Mouse (Mus musculus) embryonic stem cell, embryonic (primary cell): Measurements from ENCODE around the gene Lhb.

ENCODE experiments used
- CTCF ChIA-PET, 4 experiments: fragments of 300-600 bp in 2 of 4; fragments of 350-600 bp in 2 of 4; sonication (Branson Sonifier 250); formaldehyde crosslinking; loops; one replicate each; lab custom pipeline; 2022; ENCODE audit warnings: inconsistent platforms in 2 of 4; lab: Charles Lee
- POLR2A ChIA-PET, 4 experiments: fragments of 300-600 bp in 2 of 4; fragments of 350-600 bp in 2 of 4; sonication (Branson Sonifier 250); formaldehyde crosslinking; loops; one replicate each; lab custom pipeline; 2022; ENCODE audit warnings: antibody characterized with exemption in 4 of 4, inconsistent platforms in 1 of 4; lab: Charles Lee

Gene Lhb

DNA sequence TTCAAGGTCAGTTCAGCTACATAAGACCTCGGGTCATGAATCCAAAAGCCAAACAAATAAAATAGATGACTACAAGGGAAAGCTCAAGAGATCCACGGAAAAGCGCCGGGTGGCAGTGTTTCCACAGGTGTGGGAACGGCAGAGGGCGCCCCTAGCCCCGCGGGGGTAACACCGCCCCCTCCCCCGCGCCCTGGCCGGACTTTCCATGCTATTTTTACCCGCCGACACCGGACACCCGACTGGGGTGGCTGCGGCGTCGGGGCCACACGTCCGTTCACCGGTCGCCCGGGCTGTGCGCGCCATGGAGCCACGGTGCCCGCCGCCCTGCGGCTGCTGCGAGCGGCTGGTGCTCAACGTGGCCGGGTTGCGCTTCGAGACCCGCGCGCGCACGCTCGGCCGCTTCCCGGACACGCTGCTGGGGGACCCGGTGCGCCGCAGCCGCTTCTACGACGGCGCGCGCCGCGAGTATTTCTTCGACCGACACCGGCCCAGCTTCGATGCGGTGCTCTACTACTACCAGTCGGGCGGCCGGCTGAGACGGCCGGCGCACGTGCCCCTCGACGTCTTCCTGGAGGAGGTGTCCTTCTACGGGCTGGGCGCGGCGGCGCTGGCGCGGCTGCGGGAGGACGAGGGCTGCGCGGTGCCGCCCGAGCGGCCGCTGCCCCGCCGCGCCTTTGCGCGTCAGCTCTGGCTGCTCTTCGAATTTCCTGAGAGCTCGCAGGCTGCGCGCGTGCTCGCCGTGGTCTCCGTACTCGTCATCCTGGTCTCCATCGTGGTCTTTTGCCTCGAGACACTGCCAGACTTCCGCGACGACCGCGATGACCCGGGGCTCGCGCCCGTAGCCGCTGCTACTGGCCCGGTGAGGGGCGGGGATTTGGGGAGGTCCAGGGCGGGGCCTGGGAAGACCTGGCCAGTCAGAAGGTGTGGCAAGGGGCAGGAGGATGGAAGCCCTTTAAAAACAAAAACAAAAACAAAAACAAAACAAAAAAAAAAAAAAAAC is 14.2 kb upstream of the Lhb start:
- ChIA-PET CTCF (interaction anchor here (0.6 to 4.9 kb wide), 35 partner anchors 9 to 395 kb away, joined by 3 to 53 read pairs (median 8); partner anchors contain the start of genes Gys1 (in 2 of the 4), Lhb (in 2 of the 4), Ruvbl2 (in 2 of the 4) and Snrnp70 (in 2 of the 4)), POLR2A (interaction anchor here (0.6 to 39.9 kb wide), 37 partner anchors 10 to 420 kb away, joined by 3 to 1478 read pairs (median 8); partner anchors contain the start of genes Snrnp70 (in 4 of the 4), Gys1 (in 2 of the 4), Lhb (in 2 of the 4) and Ppfia3 (in 2 of the 4))

DNA sequence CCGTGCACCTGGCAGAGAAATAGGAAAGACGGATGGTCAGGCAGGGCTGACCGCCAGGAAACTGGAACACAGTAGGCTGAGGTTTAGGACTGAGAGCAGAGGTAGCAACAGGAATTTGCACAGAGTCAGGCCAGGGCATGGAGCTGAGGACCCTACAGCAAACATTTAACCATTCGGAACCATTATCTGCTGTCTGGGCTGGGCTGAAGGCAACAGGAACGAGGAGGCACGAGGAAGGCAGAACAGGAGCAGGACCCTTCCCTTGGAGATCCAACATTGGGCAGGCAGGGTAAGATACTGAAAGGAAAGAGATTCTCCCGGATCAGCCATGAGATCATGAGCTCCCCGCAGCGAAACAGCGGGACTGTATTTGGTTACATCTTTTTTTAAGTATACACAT is 12.8 kb upstream of the Lhb start:
- CTCF ChIA-PET, result interaction anchor here in 1 of 4 experiments (1.1 to 4.9 kb wide), 2 partner anchors 27 to 67 kb away, joined by 4 to 47 read pairs; partner anchors contain the start of gene Gys1
- POLR2A ChIA-PET, result interaction anchor here in 2 of 4 experiments (0.9 to 39.9 kb wide), 5 partner anchors 11 to 99 kb away, joined by 3 to 1478 read pairs (median 47); partner anchors contain the start of genes Ppfia3 (in 2 of the 2), Snrnp70 (in 2 of the 2), Lhb (in 1 of the 2) and Lin7b (in 1 of the 2)

DNA sequence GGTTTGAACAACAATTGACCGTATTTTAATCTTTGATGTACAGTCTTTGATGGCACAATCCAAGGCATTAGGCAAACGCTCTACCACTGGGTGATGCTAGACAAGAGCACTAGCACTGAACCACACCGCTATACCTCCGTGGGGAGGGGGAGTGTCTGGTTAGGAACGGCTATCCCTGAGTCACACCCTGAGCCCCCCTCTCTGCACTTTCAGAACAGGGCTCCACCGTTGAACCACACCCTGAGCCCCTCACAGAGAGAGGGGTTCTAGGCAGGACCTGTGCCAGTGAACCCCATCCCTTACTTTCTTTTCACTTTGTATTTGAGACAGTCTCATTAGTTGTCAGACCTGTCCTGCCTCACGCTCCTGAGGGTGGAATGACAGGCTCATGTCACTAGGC is 12.3 kb upstream of the Lhb start:
- CTCF ChIA-PET, result interaction anchor here in 1 of 4 experiments (1.1 to 4.9 kb wide), 2 partner anchors 26 to 67 kb away, joined by 4 to 47 read pairs; partner anchors contain the start of gene Gys1
- POLR2A ChIA-PET, result interaction anchor here in 3 of 4 experiments (0.6 to 39.9 kb wide), 6 partner anchors 9 to 130 kb away, joined by 3 to 1478 read pairs (median 31); partner anchors contain the start of genes Snrnp70 (in 2 of the 3), Lhb (in 1 of the 3), Lin7b (in 1 of the 3) and Ppfia3 (in 1 of the 3)

DNA sequence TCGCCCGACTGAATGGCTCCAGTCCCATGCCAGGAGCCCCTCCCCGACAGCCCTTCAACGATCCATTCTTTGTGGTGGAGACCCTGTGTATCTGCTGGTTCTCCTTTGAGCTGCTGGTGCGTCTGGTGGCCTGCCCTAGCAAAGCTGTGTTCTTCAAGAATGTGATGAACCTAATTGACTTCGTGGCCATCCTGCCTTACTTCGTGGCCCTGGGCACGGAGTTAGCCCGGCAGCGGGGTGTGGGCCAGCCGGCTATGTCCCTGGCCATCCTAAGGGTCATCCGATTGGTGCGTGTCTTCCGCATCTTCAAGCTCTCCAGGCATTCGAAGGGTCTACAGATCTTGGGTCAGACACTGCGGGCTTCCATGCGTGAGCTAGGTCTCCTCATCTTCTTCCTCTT is 11.7 kb upstream of the Lhb start:
- POLR2A ChIA-PET, result interaction anchor here in 3 of 4 experiments (0.6 to 39.9 kb wide), 8 partner anchors 9 to 129 kb away, joined by 3 to 1478 read pairs (median 4); partner anchors contain the start of genes Snrnp70 (in 2 of the 3), Lhb (in 1 of the 3), Lin7b (in 1 of the 3) and Ppfia3 (in 1 of the 3)
- CTCF ChIA-PET, result interaction anchor here in 3 of 4 experiments (0.6 to 1.6 kb wide), 4 partner anchors 25 to 180 kb away, joined by 3 to 5 read pairs (median 4); partner anchors contain the start of gene Gys1 (in 1 of the 3)

DNA sequence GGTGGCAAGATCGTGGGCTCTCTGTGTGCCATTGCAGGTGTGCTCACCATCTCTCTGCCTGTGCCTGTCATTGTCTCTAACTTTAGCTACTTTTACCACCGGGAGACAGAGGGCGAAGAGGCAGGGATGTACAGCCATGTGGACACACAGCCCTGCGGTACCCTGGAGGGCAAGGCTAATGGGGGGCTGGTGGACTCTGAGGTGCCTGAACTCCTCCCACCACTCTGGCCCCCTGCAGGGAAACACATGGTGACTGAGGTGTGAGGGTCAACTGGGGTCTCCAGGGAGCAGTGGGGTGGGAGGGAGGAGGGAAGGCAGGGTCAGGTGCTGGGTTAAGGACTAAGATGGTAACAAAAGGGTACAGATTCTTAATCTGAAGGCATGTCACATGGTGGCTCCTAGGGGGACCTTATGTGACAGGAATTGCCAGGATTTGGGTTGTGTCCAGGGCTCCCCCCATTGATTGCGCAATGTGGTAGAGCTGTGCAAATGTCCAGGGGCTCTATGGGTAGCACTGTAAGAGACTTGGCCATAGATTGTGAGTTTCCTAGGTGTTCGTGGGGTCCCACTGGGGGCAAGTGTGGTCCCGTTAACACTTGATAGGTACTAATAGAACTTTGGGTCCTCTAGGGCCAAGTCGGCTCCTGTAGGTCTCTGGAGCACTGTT is 11.0 kb upstream of the Lhb start:
- ChIA-PET POLR2A (interaction anchor here in 2 of 4 experiments (0.7 to 39.9 kb wide), 8 partner anchors 10 to 110 kb away, joined by 3 to 1478 read pairs (median 4); partner anchors contain the start of genes Snrnp70 (in 2 of the 2), Lhb (in 1 of the 2), Lin7b (in 1 of the 2) and Ppfia3 (in 1 of the 2)), CTCF (interaction anchor here in 2 of 4 experiments (0.7 to 1.6 kb wide), 3 partner anchors 25 to 181 kb away, joined by 3 to 5 read pairs (median 5); partner anchors contain the start of gene Gys1 (in 1 of the 2))

DNA sequence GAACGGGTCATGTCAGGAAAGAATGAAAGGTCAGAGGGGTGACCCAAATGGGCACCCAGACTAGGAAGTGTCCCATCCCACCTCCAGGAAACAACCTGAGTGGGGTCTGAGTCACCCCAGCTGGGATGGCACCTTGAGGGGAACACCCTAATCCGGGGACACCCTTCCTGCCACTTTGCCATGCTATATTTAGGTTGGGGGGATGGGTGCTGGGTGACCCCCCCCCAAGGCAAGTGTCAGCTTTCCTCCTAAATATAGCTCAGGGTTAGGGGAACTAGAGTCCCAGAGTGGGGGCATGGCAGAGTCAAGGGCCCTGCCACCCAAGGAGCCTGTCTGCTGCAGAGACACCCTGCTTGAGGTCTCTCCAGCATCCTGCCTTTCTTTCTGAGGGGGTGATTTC is 8.2 kb upstream of the Lhb start:
- POLR2A ChIA-PET, result interaction anchor here (0.8 to 2.1 kb wide), 20 partner anchors 7 to 320 kb away, joined by 3 to 19 read pairs (median 6); partner anchors contain the start of genes Ftl1 (in 2 of the 4), Gys1 (in 2 of the 4), Ruvbl2 (in 2 of the 4) and Kcna7 (in 1 of the 4)
- CTCF ChIA-PET, result interaction anchor here in 3 of 4 experiments (0.6 to 2.1 kb wide), 4 partner anchors 7 to 112 kb away, joined by 3 to 22 read pairs (median 4); partner anchors contain the start of genes Gys1 (in 1 of the 3) and Kcna7 (in 1 of the 3)

DNA sequence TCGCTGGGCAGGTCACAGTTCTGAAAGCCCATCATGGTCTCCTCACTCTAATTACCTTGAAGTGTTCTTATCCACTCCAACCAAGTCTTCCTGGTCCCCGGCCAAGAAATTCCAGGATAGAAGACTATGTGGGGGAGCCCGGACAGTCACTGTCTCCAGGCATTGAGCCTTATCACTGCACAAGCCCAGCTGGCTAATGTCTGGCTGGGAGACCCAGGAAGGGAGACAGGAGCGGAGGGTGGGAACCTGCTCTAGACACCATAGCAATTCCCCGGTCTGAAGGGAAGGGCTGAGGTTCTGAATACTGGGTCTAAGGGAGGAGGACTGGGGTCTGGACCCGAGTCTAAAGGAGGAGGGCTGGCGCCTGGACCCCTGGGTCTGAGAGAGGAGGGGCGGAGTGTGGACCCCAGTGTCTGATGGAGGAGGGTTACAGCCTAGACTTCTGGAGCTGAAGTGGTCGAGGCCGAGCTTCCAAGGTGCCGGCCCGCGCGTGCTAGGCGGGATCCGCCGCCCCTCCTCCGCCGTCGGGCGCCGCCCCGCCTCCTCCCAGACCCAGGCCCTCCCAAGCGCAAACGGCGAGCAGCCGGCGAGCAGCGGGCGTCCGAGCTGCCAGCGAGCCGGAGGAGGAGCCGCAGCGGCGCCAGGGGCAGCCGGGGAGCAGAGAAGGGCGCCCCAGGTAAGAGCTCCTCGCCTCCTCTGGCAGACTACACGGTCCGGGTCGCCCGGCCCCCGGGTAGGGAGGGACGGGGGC is 7.3 kb upstream of the Lhb start, which contains the start of gene Ntf5:
Gene Ntf5, plus strand, starts transcription at position 583 of the 751 bp plus-strand sequence.
- ChIA-PET POLR2A (interaction anchor here (0.6 to 2.1 kb wide), 69 partner anchors 8 to 427 kb away, joined by 3 to 19 read pairs (median 4); partner anchors contain the start of genes Gys1 (in 3 of the 4), Kcna7 (in 3 of the 4), Snrnp70 (in 3 of the 4) and Ftl1 (in 2 of the 4)), CTCF (interaction anchor here (0.6 to 2.1 kb wide), 17 partner anchors 8 to 269 kb away, joined by 3 to 22 read pairs (median 4); partner anchors contain the start of genes Kcna7 (in 3 of the 4), Gys1 (in 1 of the 4), Ppfia3 (in 1 of the 4) and Snrnp70 (in 1 of the 4))

DNA sequence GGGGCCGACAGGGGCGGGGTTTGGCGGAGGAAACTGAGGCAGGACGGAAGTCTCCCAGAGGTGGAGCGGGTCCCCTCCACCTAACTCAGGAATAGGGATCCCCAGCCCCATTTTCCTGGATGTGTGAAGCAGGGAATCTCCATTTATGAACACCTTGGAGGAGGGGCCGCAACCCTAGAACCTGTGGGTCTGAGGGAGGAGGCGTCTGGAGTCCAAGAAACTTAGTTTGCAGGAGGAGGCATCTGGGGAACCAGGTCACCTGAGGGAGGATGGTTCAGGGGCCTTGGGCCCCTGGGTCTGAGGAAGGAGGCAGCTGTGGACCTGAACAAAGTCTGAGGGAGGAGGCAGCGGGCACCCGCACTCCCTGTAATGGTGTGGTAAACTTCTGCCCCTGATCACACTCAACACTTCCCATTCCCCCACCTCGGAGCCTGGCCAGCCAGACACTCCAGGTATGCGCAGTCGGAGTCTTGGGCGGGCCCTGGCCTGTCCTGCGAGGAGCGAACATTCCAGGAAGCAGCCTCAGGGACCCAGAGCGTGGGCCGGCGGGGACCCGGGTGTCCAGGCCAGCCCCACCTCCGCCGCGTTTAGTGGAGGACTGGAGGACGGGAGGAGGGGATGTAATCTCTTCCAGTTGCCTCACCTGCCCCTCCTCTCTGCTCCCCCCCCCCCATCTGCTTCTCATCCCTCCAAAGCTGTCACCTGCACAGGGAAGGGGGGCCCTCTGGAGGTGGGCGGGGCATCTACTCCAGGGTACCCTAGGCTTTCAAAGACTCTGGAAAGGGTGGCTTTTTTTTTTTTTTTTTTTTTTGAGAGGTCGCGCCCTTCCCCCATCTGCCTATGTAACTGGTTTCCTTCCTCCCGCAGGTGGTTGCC is 6.5 kb upstream of the Lhb start:
- ChIA-PET CTCF (interaction anchor here (0.6 to 2.1 kb wide), 14 partner anchors 9 to 268 kb away, joined by 3 to 22 read pairs (median 4); partner anchors contain the start of genes Kcna7 (in 2 of the 4), Gys1 (in 1 of the 4), Ppfia3 (in 1 of the 4) and Snrnp70 (in 1 of the 4)), POLR2A (interaction anchor here (0.6 to 2.1 kb wide), 63 partner anchors 8 to 427 kb away, joined by 3 to 19 read pairs (median 4); partner anchors contain the start of genes Gys1 (in 3 of the 4), Kcna7 (in 3 of the 4), Ftl1 (in 2 of the 4) and Ruvbl2 (in 2 of the 4))

DNA sequence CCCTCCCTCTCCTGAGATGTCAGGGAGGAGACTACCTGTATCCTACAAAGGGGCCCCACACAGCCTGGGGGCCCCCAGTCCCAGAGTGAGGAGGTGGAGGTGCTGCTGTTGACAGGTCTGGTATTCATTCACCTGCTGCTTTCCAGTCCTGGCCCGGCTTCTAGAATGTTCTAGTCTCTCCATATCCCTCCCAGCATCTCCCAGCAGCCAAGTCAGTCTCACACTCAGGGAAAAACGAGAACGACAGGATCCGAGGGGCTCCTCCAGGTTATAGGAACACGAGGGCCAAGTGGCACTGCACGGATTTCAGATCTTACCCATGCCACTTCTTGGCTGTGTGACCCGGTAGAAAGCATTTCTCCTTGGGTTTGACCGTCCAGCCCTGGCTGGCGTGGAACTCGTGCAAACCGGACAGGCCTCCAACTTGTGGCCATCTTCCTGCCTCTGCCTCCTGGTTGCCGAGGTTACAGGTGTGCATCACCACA is 5.8 kb upstream of the Lhb start:
- CTCF ChIA-PET, result interaction anchor here in 1 of 4 experiments (0.6 kb wide), 1 partner anchor 25 kb away, joined by 3 read pairs; no protein-coding TSS in a partner anchor
- POLR2A ChIA-PET, result interaction anchor here in 1 of 4 experiments (0.7 to 2.1 kb wide), 3 partner anchors 19 to 61 kb away, joined by 3 to 8 read pairs (median 4); partner anchors contain the start of gene Gys1

DNA sequence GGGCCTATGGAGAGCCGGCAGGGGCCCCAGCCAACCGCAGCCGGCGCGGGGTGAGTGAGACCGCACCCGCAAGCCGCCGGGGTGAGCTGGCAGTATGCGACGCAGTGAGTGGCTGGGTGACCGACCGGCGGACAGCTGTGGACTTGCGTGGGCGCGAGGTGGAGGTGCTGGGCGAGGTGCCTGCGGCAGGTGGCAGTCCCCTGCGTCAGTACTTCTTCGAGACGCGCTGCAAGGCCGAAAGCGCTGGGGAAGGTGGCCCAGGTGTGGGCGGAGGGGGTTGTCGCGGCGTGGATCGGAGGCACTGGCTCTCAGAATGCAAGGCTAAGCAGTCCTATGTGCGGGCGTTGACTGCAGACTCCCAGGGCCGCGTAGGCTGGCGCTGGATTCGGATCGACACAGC is 5.0 kb upstream of the Lhb start:
- ChIA-PET CTCF (interaction anchor here in 2 of 4 experiments (0.6 to 2.4 kb wide), 6 partner anchors 10 to 747 kb away, joined by 3 to 13 read pairs (median 6); partner anchors contain the start of genes Gys1 (in 2 of the 2) and Kcna7 (in 1 of the 2)), POLR2A (interaction anchor here in 3 of 4 experiments (0.6 to 8.4 kb wide), 12 partner anchors 9 to 394 kb away, joined by 3 to 114 read pairs (median 4); partner anchors contain the start of genes Gys1 (in 2 of the 3), Kcna7 (in 1 of the 3), Ppfia3 (in 1 of the 3) and Ruvbl2 (in 1 of the 3))

DNA sequence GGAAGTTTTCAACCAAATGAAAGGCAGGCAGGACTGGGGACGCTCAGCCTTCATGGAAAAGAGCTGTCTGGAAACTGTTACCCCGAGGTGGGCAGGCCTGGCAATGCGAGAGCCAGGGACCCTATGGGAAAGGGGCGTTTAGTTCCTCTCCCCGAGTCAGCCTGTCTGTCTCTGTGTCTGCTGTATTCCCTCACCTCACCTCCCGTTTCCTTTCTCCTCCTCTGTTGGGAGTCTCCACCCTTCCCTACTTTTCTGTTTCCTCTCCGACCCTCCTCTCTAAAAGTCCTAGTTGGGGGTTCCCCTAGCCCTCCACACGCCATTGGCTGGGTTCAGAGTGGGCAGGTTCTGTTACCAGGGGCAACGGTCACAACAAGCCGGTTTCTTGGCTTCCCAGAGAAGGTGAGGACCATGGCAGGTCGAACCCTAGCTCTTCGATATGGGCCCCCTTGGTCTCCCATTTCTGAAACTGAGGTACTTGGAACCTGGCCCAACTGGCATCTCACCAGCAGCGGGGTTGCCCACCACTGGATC is 2.6 kb upstream of the Lhb start:
- POLR2A ChIA-PET, result interaction anchor here (0.7 to 8.4 kb wide), 25 partner anchors 9 to 454 kb away, joined by 3 to 114 read pairs (median 4); partner anchors contain the start of genes Gys1 (in 3 of the 4), Snrnp70 (in 2 of the 4), Ftl1 (in 1 of the 4) and Kcna7 (in 1 of the 4)

DNA sequence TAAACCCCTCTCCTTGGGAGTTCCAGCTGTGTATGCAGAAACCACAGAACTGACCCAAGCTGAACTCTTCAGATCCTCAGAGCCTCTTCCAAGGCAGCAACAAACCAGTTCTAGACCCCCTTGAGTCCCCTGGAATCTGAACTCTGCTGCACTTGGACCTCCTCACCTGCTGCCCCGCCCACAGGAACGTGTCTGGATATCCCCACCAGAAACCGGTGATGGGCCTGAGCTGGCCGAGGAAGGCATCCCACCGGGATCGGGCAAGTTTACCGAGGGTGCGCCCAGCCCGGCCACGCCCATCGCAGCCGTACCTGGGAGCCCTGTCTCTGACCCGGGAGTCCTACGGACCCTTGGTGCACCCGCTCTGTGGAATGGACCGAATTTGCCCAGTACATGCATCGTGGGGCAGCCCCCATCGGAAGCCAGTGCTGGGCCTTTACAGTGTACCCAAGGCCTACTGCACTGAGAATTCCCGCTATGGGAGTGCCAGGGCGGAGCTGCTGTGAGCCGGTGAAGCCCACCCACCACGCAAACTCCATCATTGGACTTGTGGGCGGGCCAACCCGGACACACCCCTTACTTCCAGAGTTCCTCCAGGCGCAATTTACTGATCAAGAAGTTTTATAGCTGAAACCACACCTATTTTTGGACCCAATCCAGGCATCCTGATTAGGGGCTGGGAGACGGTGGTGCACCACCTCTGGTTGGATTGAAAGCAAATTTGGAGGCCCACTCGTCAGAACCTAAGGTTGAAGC is 583 bp upstream of the Lhb start:
- CTCF ChIA-PET, result interaction anchor here (0.5 to 6.0 kb wide), 13 partner anchors 14 to 325 kb away, joined by 3 to 39 read pairs (median 3); partner anchors contain the start of genes Kcna7 (in 2 of the 4), Gys1 (in 1 of the 4) and Ruvbl2 (in 1 of the 4)
- POLR2A ChIA-PET, result interaction anchor here (0.5 to 8.4 kb wide), 46 partner anchors 11 to 636 kb away, joined by 3 to 114 read pairs (median 4); partner anchors contain the start of genes Gys1 (in 3 of the 4), Kcna7 (in 3 of the 4), Ccdc155 (in 2 of the 4) and Ftl1 (in 2 of the 4)

More for the DNA sequence above, 2.6 kb upstream of the Lhb start:
- CTCF ChIA-PET, result interaction anchor here in 3 of 4 experiments (0.6 to 6.0 kb wide), 9 partner anchors 13 to 155 kb away, joined by 3 to 39 read pairs (median 6); partner anchors contain the start of genes Gys1 (in 2 of the 3) and Kcna7 (in 1 of the 3)
